Mouse (Mus musculus) lung, adult 2 months (tissue): ENCODE measurements around the gene Snd1. TPM values are rescaled to one million over a fixed set of nuclear protein-coding genes. Genes with fewer than 3 reads are reported as not detected.

ENCODE experiments used
- DNase-seq: peaks from one replicate; pipeline ENCODE4 v3.0.0; 2022
- H3K4me1 ChIP-seq: fragments of 200-500 bp; 2 replicates; pipeline ENCODE4 v1.6.1; 2011; ENCODE audit warnings: low read length; ENCODE audit not compliant: control insufficient read depth, insufficient read depth
- H3K4me3 ChIP-seq: fragments of 200-500 bp; replicated peaks from 2 replicates; pipeline ENCODE3; 2011; ENCODE audit warnings: low read depth, mild to moderate bottlenecking, control low read depth, low read length; ENCODE audit errors: extremely low read depth
- CTCF ChIP-seq: fragments of 200-500 bp; IDR thresholded peaks from 2 replicates; pipeline ENCODE4 v1.5.1; 2011; ENCODE audit warnings: mild to moderate bottlenecking, low read length, control low read depth; ENCODE audit not compliant: insufficient read depth
- POLR2A ChIP-seq: fragments of 200-500 bp; IDR thresholded peaks from 2 replicates; pipeline ENCODE4 v1.6.1; 2011; ENCODE audit warnings: low read depth, mild to moderate bottlenecking, control low read depth, low read length, borderline replicate concordance; ENCODE audit errors: extremely low read depth
- WGBS: fragments of 180-500 bp; shearing (Covaris S2); methylation state at CpG from one replicate; pipeline ENCODE4 v1.1.7; 2018; 5-methylcytosine and 5-hydroxymethylcytosine counted together
- polyA plus RNA-seq: library from polyadenylated mRNA; depleted of rRNA; stranded (reverse); fragments of >200 nt; gene quantifications from 2 replicates; pipeline ENCODE4 v1.2.3, GENCODE M21; 2012

The Snd1 gene
- polyA plus RNA-seq, 1 experiment: 88.3 TPM

DNA sequence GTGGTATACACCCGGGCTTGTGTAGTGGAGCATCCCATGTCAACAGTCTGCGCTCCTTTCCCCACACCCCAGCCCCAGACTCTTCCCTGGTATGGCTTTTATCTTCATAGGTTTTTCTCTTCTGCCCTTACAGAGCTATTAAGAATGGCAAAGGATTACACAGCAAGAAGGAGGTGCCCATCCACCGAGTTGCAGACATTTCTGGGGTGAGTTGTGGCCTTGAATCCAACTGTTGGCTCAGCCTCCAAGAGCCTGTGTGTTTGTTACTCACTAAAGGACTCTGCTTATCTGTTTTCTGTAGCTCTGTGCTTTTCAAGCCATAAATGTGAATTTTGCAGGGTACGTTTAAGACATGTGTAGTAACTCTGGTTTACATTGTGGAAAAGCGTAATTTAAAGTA, 249.8 kb downstream of the Snd1 start:
- DNase-seq: no peak
- H3K4me3 ChIP-seq: no peak overlapping the region
- 91% methylated on average over 5 of the region's 5 CpGs for WGBS
- peaks cover 6% of the 10 kb centered on the region for H3K4me1 ChIP-seq
- TF ChIP-seq CTCF: no peak
- no peak for TF ChIP-seq POLR2A

DNA sequence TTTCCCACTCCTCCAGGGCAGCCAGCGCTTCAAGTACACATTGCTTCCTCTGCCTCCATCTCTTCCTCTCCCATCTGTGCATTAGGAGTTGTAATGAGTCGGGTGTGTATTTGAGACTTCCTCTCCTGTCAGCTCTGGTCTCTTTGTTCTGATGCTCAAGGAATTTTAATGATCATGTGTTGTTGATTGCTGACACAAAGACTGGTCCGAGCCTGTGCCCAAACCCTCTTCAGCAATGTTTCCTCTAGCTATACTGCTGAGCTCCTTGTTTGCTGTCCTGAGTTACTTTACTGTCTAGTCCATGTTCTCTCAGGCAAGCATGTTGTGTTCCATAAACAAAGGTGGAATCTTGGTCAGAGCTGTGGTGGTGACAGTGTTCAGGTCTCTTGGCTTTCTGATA, 254.3 kb downstream of the Snd1 start:
- 45% methylated on average over 3 of the region's 3 CpGs for WGBS
- TF ChIP-seq POLR2A: no peak
- TF ChIP-seq CTCF: no peak
- no peak overlapping the region for H3K4me3 ChIP-seq
- H3K4me1 ChIP-seq: peaks cover 7% of the 10 kb centered on the region
- DNase-seq: no peak

DNA sequence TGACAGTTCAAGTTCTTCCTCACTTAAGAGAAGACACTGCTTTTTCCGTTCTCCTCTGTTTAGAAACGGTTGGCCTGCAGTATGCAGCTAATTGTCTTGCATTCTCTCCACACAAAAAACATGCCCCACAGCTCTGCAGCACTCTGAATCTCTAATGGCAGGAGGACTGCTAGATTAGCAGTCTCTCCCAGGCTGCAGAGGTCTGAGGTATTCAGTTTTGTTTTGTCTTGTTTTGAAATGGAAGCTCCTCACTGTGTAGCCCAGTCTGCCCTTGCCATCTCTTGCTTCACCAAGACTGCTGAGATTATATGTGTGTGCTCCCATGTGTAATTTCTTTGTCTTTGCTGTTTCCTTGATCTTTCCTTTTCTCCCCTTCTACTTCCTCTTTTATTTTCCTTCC, 254.7 kb downstream of the Snd1 start:
- TF ChIP-seq CTCF: no peak
- TF ChIP-seq POLR2A: no peak
- Histone ChIP-seq H3K4me1 (peaks cover 9% of the 10 kb centered on the region), H3K4me3 (no peak overlapping the region)
- no peak for DNase-seq
- WGBS: 43% methylated on average over 2 of the region's 2 CpGs

- TF ChIP-seq CTCF (no peak), POLR2A (no peak)
- 67% methylated on average over 6 of the region's 6 CpGs for WGBS
- no peak for DNase-seq
- H3K4me3 ChIP-seq: no peak overlapping the region
- H3K4me1 ChIP-seq: peaks cover 9% of the 10 kb centered on the region
Measured at GRCm38 (mm10) chr6:28731246-28731645, 256.3 kb downstream of the Snd1 start.

DNA sequence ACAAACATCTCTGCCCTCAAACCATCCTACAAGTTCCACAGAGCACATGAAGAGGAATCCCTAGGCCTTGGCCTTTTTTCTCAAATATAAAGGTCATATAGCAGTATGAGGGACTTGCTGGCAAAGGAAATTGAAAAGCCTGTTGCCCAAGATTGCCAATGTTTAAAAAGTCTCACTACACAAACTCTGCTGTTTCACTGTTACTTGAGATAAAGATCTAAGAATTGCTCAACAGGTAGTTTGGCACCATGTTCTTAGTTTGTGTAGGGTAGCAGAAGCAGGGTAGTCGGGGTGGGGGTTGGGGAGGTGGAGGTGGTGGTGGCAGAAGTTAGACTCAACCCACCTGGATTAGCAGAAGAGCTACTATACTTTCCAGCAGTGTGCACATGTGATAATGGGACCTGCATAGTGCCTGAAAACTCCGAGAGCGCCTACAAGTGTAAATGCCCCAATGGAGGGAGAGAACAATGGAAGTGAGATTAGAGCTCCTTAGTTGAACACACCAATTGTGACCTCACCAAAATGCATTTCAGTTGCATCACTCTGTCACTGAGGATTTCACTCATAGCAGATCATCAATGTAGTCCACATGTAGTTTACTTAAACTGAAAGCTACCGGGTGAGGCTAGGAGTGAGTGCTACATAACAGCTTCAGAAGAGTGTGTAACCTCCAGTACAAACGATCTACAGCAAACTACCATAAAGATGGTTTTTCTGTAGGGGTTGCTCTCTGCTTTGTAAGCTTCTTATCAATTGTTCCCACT, 259.1 kb downstream of the Snd1 start:
- WGBS: 69% methylated on average over 5 of the region's 5 CpGs
- Histone ChIP-seq H3K4me3 (no peak overlapping the region), H3K4me1 (peaks cover 10% of the 10 kb centered on the region)
- TF ChIP-seq POLR2A (no peak), CTCF (no peak)
- DNase-seq: no peak

- Histone ChIP-seq H3K4me3 (no peak overlapping the region), H3K4me1 (peaks cover 6% of the 10 kb centered on the region; the same call in 1 of the 2 replicates)
- no peak for TF ChIP-seq CTCF
- no peak for TF ChIP-seq POLR2A
- no peak for DNase-seq
- 71% methylated on average over 9 of the region's 9 CpGs for WGBS
Measured at GRCm38 (mm10) chr6:28735116-28735515, 260.2 kb downstream of the Snd1 start.

- no peak for DNase-seq
- no peak for TF ChIP-seq CTCF
- no peak for TF ChIP-seq POLR2A
- Histone ChIP-seq H3K4me3 (no peak overlapping the region), H3K4me1 (peaks cover 6% of the 10 kb centered on the region; the same call in 1 of the 2 replicates)
- 86% methylated on average over 7 of the region's 7 CpGs for WGBS
Measured at GRCm38 (mm10) chr6:28736665-28737064, 261.7 kb downstream of the Snd1 start.

GRCm38 (mm10) chr6:28737601-28738000, 262.7 kb downstream of the Snd1 start:
- WGBS: 41% methylated on average over 1 of the region's 1 CpGs
- Histone ChIP-seq H3K4me1 (0 out of 2 replicates have a peak, but pooled peaks cover 6% of the 10 kb centered on the region), H3K4me3 (no peak overlapping the region)
- TF ChIP-seq CTCF (no peak), POLR2A (no peak)
- no peak for DNase-seq

- Histone ChIP-seq H3K4me1 (peaks cover 2% of the 10 kb centered on the region; the same call in 1 of the 2 replicates), H3K4me3 (no peak overlapping the region)
- TF ChIP-seq POLR2A (no peak), CTCF (no peak)
- 43% methylated on average over 1 of the region's 1 CpGs for WGBS
- no peak for DNase-seq
Measured at GRCm38 (mm10) chr6:28743586-28743985, 268.6 kb downstream of the Snd1 start.

DNA sequence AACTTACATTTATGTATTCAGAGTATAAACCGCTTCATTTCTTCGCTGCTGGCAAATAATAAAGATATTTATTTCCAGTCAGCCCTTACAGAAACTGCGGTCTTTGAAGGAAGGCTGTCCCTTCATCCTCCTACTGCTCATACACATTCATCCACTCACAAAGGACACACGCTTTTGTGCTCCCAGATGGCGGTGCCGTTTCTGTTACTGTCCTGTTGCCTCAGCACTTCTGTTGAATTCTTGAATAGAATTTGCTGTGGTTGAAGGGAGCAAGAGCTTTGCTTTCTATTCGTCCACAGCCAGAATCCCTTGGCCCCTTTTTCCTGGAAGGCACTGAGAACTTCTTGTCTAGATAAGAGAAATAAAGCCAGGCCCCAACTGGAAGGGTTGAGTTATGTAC, 270.9 kb downstream of the Snd1 start:
- no peak for DNase-seq
- no peak overlapping the region for H3K4me3 ChIP-seq
- WGBS: 95% methylated on average over 7 of the region's 7 CpGs
- H3K4me1 ChIP-seq: peaks cover 2% of the 10 kb centered on the region; the same call in 1 of the 2 replicates
- TF ChIP-seq POLR2A: no peak
- TF ChIP-seq CTCF: no peak
